Mouse (Mus musculus) left cerebral cortex, adult 2 months (tissue): ENCODE data around the gene Mrgprd. TPM values are rescaled to one million over a fixed set of nuclear protein-coding genes. Genes with fewer than 3 reads are reported as not detected.

Experiments
- DNase-seq, 2 experiments: peaks; one replicate each; pipeline ENCODE4 v3.0.0; 2021 to 2022; ENCODE audit warnings: low spot score in 2 of 2, mixed read lengths in 1 of 2; ENCODE audit errors: extremely low spot score in 1 of 2
- H3K27ac ChIP-seq: fragments of 200-600 bp; 2 replicates; pipeline ENCODE4 v1.8.1; 2022
- H3K4me3 ChIP-seq: fragments of 200-600 bp; 2 replicates; pipeline ENCODE4 v1.8.1; 2022
- CTCF ChIP-seq: fragments of 200-600 bp; IDR thresholded peaks from 2 replicates; pipeline ENCODE4 v1.8.1; 2022; ENCODE audit warnings: antibody characterized with exemption, mild to moderate bottlenecking, moderate library complexity
- intact Hi-C: fragments of 180-260 bp; cut with DNase I; formaldehyde crosslinking; loops from one replicate; pipeline ENCODE4 v1.15.1; 2025
- long read RNA-seq, 2 experiments: library from polyadenylated mRNA; stranded (forward); transcript quantifications; one replicate each; pipeline ENCODE4 v2.0.0; 2021; ENCODE audit warnings: borderline mapping rate in 2 of 2
- total RNA-seq, 2 experiments: library from RNA; stranded (reverse); gene quantifications; 2 replicates each; pipeline ENCODE4 v1.2.3; 2021

Mrgprd gene
- not detected for total RNA-seq
- long read RNA-seq, experiment 1 = 0 reads
- long read RNA-seq, experiment 2 = 0 reads

DNA sequence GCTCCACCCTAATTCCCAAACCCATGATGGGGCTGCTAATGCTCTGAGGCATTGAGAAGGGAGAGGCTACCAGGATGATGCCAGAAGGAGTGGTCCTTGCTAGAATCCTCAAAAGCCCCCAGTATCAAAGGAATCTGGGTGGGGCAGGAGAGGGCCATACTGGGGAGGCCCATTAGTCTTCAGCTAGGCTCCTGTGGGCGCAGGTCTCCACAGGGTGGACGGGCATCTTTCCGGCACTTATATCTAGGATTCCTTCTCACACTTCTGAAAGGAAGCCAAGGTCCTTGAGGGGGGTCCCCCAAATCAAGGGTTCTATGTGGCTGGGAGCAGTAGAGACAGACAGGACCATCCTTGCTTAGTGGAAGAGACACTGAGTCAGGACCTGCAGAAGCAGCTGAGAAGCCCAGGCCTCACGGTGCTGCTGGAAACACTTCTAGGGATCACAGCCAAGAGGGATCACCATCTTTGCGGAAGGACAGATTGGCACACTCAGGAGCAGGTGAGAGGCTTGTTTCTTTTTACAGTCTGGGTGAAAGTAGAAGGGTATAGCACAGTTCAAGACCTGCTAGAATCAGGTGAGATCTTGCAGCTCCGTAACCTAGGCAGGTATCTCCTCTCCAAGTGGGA, at the start of gene Mrgprd:
Mrgprd (plus strand) TSS at position 51 of the 627 bp plus-strand sequence.
- intact Hi-C loops = no loop called here
- Histone ChIP-seq H3K4me3 (no peak within 1 kb of the TSS), H3K27ac (no peak within 1 kb of the TSS)
- DNase-seq = no peak
- TF ChIP-seq CTCF = no peak

DNA sequence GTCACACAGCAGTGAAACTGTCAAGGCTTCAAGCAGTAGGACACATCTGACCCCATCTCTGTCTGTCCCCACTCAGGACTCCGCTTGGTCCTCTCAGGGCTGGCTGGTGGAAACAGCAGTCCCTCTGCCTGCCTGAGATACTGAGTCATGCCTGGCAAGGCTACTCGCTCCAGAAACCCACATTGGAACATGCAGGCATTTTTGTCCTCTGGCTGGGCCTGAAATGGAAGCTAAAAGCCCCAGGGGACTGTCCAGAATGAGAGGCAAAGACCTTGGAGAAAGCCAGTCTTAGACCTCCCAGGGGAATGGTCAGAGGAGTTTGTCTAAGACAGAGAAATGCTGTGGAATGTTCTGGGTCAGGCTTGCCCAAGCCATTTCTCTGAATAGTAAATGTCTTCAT, 48.6 kb upstream of the Mrgprd start:
- no peak for DNase-seq
- TF ChIP-seq CTCF = no peak
- intact Hi-C loops = no loop called here
- Histone ChIP-seq H3K27ac (no peak overlapping the region), H3K4me3 (no peak overlapping the region)

DNA sequence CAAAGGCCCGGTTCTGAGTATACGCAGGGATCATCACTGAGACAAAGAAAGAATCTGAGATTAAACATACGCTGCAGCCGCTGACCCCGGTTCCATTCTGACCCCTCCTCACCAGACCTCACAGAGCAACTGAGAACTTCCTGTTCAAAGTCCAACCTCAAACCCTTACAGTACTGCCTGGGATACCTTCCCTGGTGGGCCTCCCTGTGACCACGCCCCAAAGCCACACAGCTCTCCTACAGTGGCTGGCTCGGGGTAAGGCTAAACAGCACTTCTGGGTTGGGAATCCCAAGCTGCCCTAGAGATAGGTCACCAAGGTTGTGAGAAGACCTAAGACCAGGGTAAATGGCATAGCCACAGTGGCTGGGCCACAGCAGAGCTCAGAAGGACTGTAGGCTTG, 45.7 kb upstream of the Mrgprd start:
- intact Hi-C loops = no loop called here
- no peak overlapping the region for H3K27ac ChIP-seq
- H3K4me3 ChIP-seq = no peak overlapping the region
- DNase-seq = no peak
- TF ChIP-seq CTCF = no peak

DNA sequence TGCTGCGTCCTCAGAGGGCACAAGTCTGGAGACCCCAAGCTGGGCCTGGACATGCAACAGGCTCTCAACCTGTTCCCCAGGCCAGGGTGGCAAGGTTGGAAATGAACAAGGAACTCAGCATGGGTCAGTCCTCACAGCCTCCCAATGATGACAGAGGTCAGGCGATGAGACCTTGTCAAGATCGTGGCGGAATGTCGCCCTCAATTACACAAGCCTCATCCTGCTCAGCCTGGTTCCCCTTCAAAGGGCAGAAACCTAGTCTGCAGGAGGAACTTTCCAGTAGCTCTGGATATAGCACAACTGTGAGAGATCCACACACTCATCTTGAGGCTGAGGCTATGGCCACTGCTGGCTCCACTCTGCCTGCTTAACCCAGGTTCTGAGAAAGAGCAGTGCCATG, 43.7 kb upstream of the Mrgprd start:
- TF ChIP-seq CTCF = no peak
- intact Hi-C loops = no loop called here
- no peak overlapping the region for H3K27ac ChIP-seq
- no peak overlapping the region for H3K4me3 ChIP-seq
- DNase-seq = no peak

DNA sequence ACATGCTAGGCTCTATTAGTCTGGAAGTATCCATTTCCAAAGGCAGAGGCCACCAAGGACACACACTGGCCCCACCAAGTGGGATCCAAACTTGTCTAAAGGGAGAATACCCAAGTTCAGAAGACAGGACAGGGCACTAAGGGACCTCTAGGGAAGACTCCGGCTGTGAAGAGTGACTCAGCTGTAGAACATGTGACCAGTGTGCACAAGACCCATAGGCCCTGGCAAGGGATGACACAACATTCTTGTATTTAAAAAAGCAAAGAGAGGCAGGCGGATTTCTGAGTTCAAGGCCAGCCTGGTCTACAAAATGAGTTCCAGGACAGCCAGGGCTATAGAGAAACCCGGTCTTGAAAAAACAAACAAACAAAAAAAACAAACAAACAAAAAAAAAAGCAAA, 39.1 kb upstream of the Mrgprd start:
- no peak for TF ChIP-seq CTCF
- DNase-seq = no peak
- intact Hi-C loops = no loop called here
- Histone ChIP-seq H3K4me3 (no peak overlapping the region), H3K27ac (no peak overlapping the region)

DNA sequence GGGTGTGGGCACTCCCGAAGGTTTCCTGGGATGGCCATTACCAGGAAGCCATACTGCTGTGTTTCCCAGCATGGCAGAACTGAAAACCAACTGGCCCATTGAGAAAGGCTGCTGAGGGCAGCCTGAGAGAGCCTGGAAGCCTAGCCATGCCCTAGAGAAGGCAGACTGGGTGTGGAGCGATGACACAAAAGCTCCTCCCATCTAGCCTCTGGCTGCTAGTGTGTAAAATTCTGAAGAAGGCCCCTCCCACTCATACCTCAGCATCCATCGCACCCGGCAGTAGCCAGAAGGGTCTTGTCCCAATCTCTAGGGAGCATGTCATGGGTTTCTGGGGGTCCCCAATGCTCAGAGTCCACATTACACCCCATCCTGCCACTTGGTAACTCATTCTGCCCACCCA, 33.2 kb upstream of the Mrgprd start:
- Histone ChIP-seq H3K27ac (no peak overlapping the region), H3K4me3 (no peak overlapping the region)
- no peak for DNase-seq
- TF ChIP-seq CTCF = no peak
- intact Hi-C loops = no loop called here

DNA sequence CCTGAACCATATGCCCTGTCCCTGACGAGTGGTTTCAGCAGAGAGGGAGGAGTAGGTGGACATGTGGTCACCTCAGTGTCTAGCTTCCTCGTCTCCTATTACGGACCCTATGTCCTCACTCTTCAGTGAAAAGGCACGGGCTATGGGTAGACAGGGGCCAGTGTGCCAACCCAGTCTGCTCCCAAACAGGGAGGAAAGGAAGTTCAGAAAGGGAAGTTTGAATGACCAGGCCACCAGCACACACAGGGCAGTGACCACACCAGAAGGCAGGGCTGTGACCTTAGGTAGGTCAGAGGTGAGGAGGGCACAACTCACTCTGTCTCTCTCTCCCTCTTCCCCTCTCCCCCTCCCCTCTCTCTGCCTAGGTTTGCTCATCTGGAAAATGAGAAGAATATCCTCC, 31.6 kb upstream of the Mrgprd start:
- peak overlapping the region; percentile 59 for H3K4me3 ChIP-seq
- no peak for TF ChIP-seq CTCF
- no peak overlapping the region for H3K27ac ChIP-seq
- DNase-seq = no peak
- intact Hi-C loops = no loop called here

DNA sequence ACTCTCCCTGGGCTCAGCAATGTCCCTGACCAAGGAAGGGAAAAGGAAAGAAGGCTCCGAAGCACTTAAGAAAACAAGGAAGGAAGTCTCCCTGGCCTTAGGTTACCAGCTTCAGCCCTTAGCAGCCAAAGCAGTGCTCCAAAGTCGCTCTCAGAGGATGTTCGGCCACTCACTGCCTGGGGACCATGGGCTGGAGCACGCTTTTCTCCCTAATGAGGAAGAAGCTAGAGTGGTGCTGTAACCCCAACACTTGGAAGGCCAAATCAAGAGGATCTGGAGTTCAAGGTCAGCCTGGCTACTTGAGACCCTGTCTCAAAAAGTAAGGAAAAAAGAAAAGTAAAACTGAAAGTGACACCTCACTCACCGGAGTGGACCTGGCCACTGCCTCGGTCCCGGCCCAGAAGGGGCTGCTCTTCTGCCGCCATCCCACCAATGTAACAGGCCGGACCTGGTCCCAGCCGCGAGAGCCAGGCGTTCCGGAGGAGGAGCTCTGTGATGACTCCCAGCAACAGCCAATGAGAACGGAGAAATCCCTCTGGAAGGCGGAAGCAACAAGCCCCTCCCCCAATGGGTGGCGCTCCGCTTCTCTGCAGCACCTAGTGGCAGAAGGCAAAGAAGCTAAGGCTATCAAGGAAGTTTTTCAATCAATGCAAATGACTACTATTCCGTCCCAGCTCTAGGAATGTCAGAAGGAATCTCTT, 31.0 kb upstream of the Mrgprd start, which contains the start of gene Tpcn2:
Tpcn2 (minus strand) TSS at position 525 of the 701 bp plus-strand sequence.
- peak; percentile 85 to 89 for DNase-seq
- peak; percentile 66 for TF ChIP-seq CTCF
- intact Hi-C loops = no loop called here
- peak within 1 kb of the TSS; percentile 63 for H3K27ac ChIP-seq
- H3K4me3 ChIP-seq = peak within 1 kb of the TSS; percentile 59

DNA sequence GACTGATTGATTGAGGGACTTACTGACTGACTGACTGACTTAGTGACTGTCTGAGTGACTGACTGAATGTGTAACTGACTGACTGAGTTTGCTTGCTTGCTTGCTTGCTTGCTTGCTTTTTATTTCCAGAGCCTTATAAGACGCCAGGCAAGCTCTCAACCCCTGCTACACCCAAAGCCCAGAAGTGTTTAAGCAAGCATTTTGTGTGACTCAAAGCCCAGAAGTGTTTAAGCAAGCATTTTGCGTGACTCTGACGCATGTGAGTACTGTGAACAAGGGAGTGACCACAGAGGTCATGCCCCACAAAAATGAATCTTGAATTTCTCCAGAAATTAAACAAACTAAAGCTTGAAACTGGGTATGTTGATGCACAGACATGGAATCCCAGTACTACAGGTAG, 30.3 kb upstream of the Mrgprd start:
- intact Hi-C loops = no loop called here
- no peak overlapping the region for H3K4me3 ChIP-seq
- H3K27ac ChIP-seq = no peak overlapping the region
- TF ChIP-seq CTCF = no peak
- no peak for DNase-seq

DNA sequence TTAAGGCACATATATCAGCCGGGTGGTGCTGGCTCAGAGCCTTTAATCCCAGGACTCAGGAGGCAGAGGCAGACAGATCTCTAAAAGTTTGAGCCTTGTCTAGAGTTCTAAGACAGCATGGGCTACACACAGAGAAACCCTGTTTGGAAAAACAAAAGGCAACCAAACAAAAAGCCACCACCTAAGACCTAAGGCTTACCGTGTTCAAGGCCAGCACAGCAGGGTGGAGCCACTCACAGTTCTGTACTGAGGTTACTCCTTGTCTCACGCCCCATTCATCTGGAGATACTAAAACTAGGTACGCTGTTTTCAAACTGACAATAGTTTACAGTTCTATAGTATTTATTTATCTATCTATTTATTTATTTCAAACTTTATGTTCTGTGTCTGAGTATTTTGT, 29.2 kb upstream of the Mrgprd start:
- intact Hi-C loops = no loop called here
- Histone ChIP-seq H3K27ac (no peak overlapping the region), H3K4me3 (no peak overlapping the region)
- no peak for TF ChIP-seq CTCF
- DNase-seq = no peak

DNA sequence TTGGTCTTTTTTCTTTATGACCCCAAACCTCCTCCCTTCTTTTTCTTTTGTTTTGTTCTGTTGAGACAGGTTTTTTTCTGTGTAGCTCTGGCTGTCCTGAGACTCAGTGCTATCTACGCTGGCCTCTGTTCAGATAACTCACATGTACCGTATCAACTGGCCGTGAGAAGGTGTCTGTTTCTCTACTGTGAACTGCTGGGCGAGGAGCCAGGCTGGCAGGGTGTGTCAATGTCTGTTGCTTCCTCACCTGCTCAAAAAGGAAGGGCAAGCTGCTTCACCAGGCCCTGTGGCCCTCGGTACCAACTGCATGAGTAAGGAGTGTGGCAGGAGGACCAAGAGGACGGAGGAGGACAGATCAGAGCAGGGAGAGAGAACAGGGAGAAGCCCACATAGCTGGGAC, 27.2 kb upstream of the Mrgprd start:
- Histone ChIP-seq H3K4me3 (no peak overlapping the region), H3K27ac (no peak overlapping the region)
- DNase-seq = no peak
- intact Hi-C loops = no loop called here
- TF ChIP-seq CTCF = no peak

DNA sequence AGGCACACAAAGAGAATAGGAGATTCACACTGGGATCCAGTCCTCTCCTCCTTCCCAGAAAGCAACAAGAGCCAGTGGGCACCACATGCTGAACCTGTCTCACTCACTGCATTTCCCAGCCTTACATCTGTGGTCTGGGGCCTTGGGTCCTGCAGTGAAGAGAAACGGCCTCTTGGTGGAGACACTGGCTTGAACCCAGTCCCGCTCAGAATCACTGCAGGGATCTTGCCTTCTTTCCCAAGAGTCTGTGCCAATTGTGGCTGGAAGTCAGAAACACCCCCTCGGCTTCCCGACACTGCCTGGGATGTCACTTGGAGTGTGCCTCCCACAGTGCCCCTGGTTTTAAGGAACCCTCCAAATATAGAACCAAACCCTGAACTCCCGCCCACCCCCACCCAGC, 25.3 kb upstream of the Mrgprd start:
- H3K27ac ChIP-seq = no peak overlapping the region
- intact Hi-C loops = no loop called here
- TF ChIP-seq CTCF = peak; percentile 52
- peak in 1 of 2 experiments; percentile 32 for DNase-seq
- no peak overlapping the region for H3K4me3 ChIP-seq

DNA sequence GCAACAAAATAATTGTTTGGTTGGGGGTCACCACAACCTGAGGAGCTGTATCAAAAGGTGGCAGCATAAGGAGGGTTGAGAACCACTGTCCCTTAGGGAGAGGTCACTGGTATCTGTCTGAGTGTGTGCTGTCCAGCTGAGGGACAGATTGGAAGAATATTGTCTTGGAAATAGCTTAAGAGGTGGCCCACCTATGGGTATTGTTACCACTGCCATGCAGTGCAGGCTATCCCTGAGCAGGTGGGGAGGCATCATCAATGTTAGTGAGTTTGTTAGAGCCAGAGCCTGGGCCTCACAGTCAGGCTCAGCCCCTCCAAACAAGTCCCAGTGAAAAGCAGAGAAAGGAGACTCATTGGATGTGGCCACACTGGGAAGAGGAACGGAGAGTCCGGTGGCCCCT, 22.8 kb upstream of the Mrgprd start:
- no peak for DNase-seq
- no peak for TF ChIP-seq CTCF
- no peak overlapping the region for H3K4me3 ChIP-seq
- no peak overlapping the region for H3K27ac ChIP-seq
- intact Hi-C loops = no loop called here
